Mouse (Mus musculus): ENCODE measurements around the gene Ap1s1. TPM values are rescaled to one million over a fixed set of nuclear protein-coding genes. Genes with fewer than 3 reads are reported as not detected.

Gene Ap1s1
- total RNA-seq, 2 experiments from 2014 or later: 349 to 354 TPM

DNA sequence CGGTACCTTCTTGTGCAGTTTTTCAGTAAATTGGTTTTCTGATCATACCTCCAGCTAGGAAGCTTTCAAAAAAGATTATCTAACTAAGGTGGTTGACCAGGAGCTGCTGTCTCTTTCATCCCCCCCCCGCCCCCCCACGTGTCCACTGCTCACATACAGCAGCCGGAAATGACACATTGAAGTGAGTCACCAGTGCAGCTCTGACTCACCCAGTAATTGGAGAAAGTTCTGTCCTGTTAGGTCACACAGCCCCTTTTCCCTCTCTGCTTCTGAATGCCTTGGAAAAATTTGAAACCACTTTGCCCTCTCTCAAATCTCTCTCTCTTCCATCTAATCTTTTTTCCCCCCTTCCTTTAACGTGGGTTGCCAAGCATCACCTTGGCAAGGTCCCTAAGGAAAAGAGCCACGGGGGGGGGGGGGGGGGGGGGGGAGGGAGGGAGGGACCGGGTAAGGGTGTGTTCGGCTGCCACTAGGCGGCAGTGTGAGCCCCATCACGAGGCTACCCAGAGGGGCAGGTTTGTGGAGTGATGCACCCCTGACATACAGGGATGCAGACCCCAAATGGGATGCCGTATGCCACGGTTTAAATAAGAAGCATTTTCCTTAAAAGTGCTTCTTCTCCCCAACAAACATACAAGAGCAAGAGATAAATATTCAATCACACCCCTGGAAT lies 16.0 kb upstream of the Ap1s1 start:
- Histone ChIP-seq H3K4me3 (no peak overlapping the region), H3K27ac (peak overlapping the region; percentile 69)
- peak; percentile 54 for TF ChIP-seq CTCF (IDR thresholded peaks at IDR 0.05)
- intact Hi-C loops (cut with DNase I): loop anchor here (1.0 kb wide), 1 partner anchor 45 kb away; no protein-coding TSS in a partner anchor
- peak; percentile 45 to 55 for DNase-seq (ENCODE audit: extremely low spot score in 1 of 2, low spot score in 2 of 2)

DNA sequence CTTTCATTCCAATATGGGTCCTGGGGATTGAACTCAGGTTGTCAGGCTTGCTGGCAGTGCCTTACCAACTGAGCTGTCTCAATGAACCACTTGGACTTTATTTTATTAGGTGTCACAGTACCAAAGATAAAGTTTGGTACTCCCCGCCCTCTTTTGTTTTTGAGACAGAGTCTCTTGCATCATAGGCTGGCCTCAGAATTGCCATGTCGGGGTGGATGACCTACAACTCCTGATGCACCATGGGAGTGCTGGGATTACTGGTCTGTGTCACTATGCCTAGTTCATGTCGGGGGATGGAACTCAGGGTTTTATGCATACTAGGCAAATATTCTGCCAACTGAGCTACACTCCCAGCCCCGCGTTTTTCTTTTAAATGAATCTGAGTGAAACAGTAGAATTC lies 8.9 kb upstream of the Ap1s1 start:
- TF ChIP-seq CTCF (IDR thresholded peaks at IDR 0.05): no peak
- intact Hi-C loops (cut with DNase I): no loop called here
- no peak overlapping the region for H3K27ac ChIP-seq
- no peak overlapping the region for H3K4me3 ChIP-seq
- DNase-seq (ENCODE audit: extremely low spot score in 1 of 2, low spot score in 2 of 2): no peak

DNA sequence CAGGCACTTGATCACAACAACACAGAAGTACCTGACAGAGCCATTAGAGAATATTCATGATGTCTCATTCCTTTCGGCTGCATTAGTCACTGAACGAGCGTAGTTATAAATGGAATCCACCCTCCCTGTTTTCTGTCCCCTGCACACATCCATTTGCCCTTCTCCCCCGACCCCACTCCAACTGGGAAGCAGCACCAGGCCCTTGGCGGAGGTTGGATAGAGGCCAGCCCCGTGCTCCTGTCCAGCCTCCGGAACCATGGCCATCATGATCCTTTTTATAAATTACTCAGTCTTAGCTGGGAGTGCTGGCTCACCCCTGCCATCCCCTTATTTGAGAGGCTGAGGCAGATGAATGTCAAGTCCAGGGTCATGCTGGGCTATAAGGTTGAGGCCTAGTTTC lies 8.4 kb upstream of the Ap1s1 start:
- no peak overlapping the region for H3K27ac ChIP-seq
- intact Hi-C loops (cut with DNase I): no loop called here
- H3K4me3 ChIP-seq: no peak overlapping the region
- no peak for TF ChIP-seq CTCF (IDR thresholded peaks at IDR 0.05)
- no peak for DNase-seq (ENCODE audit: extremely low spot score in 1 of 2, low spot score in 2 of 2)

DNA sequence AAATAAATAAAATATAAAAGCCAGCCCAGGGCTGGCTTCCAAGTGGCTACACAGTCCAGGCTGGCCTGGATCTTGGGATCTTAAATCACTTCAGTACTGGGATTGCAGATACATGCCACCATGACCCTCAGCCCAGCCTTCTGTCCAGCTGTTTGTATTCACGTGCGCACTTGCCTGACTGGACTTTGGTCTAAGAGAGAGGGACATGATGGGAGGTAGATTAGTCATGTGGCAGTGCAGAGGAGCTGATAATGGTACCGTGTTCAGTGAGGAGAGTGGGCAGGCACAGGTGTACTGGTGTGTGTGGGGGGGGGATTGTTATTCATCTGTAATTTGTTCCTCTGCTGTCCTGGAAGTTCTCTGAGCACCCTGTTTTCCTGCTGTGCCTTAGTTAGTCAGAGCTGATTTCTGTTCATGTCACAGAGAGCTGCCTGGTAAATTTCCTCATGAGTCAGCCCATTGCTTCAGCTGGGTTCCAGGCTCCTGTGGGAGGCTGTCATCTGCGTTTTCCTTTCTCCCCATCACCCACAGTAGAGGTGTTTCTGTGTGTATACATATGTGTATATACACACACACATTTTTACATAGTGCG lies 6.1 kb upstream of the Ap1s1 start:
- TF ChIP-seq CTCF (IDR thresholded peaks at IDR 0.05): no peak
- DNase-seq (ENCODE audit: extremely low spot score in 1 of 2, low spot score in 2 of 2): peak; percentile 29 to 55
- intact Hi-C loops (cut with DNase I): no loop called here
- Histone ChIP-seq H3K4me3 (no peak overlapping the region), H3K27ac (peak overlapping the region; percentile 86)

DNA sequence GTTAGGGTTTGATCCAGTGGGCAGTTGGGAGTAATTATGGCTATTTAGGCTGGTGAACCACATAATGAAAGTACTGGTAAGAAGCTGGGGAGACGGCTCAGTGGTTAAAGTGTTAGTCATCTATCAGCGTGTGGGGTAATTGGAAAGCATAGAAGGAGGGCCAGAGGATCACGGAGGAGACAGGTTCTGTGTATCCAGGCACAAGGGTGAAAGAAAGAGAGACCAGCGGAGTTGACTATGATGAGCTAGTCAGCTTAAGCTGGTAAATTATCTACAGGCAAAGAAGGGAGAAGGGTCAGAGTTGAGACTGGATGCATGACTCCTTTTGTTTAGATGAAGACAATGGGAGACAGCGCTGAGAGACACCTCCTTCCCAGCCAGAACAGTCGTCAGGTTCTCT lies 5.2 kb upstream of the Ap1s1 start:
- DNase-seq (ENCODE audit: extremely low spot score in 1 of 2, low spot score in 2 of 2): no peak
- TF ChIP-seq CTCF (IDR thresholded peaks at IDR 0.05): no peak
- intact Hi-C loops (cut with DNase I): no loop called here
- Histone ChIP-seq H3K27ac (peak overlapping the region; percentile 1; the same call in 1 of the 2 replicates), H3K4me3 (no peak overlapping the region)

DNA sequence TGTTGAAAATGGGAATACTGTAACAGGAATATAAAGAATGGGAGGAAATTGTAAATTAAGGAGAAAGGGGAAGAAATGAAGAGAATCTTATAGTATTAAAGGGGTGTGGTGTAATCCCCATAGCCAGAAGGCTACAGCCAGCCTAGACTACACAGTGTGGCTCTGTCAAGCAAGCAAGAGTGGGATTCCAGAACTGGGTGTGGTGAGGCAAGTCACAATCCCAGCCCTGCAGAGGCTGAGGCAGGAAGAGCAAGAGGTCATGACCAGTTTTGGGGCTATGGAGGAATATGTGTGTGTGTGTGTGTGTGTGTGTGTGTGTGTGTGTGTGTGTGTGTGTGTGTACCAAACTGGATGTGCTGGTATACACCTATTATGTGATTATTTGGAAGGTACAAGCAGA lies 1.1 kb upstream of the Ap1s1 start:
- H3K4me3 ChIP-seq: no peak overlapping the region
- DNase-seq (ENCODE audit: extremely low spot score in 1 of 2, low spot score in 2 of 2): no peak
- H3K27ac ChIP-seq: no peak overlapping the region
- intact Hi-C loops (cut with DNase I): no loop called here
- TF ChIP-seq CTCF (IDR thresholded peaks at IDR 0.05): no peak

DNA sequence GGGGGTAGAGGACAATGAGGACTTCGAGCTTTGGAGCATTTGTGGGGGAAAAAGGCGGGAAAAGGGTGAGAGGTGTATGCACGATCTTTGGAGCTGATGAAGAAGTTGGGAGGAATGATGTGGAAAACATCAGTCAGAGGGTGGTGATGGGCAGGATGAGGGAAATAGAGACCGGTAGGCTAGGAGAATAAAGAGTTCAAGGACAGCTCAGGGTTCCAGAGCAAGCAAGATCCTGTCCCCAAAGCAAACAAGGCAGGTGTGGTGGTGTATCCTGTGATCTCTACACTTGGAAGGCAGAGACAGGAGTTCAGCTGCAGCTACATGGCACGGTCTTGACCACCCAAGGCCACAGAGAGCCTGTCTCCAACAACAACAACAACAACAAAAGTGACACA lies 386 bp upstream of the Ap1s1 start:
- intact Hi-C loops (cut with DNase I): no loop called here
- TF ChIP-seq CTCF (IDR thresholded peaks at IDR 0.05): no peak
- peak overlapping the region; percentile 81 for H3K27ac ChIP-seq
- peak overlapping the region; percentile 69 for H3K4me3 ChIP-seq
- DNase-seq (ENCODE audit: extremely low spot score in 1 of 2, low spot score in 2 of 2): no peak

DNA sequence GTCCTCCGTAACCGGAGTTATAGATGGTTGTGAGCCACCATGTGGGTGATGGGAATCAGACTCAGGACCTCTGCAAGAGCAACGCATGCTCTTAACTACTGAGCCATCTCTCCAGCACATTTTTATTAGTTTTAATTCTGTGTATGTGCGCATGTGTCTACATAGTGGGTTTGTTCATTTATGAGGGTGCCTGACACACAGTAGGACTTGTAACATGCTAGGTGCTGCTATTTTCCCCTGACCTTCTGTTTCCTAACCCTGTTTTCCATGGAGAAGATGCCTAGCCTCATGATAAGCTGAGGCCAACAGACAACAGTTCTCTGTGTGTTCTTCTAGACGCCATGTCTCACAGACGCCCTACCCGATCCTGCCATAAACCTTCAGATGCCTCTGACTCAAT lies 1.9 kb downstream of the Ap1s1 start:
- no peak overlapping the region for H3K27ac ChIP-seq
- intact Hi-C loops (cut with DNase I): no loop called here
- DNase-seq (ENCODE audit: extremely low spot score in 1 of 2, low spot score in 2 of 2): no peak
- no peak for TF ChIP-seq CTCF (IDR thresholded peaks at IDR 0.05)
- no peak overlapping the region for H3K4me3 ChIP-seq

DNA sequence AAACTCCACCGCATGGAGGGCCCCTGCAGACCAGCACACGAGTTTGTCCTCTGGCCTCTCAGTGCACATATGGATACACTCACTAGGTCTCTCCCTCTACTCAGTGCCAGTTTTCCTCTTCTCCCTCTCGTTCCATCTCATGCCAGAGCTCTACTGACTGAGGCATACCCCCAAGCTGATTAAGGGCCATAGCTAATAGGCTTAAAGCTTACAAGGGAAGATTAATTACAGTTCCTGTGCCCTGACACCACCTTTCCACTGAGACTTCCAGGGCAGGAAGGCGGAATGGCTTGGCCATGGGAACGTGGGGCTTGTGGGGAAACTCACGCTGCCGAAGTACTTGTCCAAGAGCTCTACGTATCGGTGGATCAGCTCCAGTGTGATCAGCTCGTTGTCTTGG lies 4.5 kb downstream of the Ap1s1 start:
- DNase-seq (ENCODE audit: extremely low spot score in 1 of 2, low spot score in 2 of 2): no peak
- no peak for TF ChIP-seq CTCF (IDR thresholded peaks at IDR 0.05)
- no peak overlapping the region for H3K27ac ChIP-seq
- no peak overlapping the region for H3K4me3 ChIP-seq
- intact Hi-C loops (cut with DNase I): no loop called here

DNA sequence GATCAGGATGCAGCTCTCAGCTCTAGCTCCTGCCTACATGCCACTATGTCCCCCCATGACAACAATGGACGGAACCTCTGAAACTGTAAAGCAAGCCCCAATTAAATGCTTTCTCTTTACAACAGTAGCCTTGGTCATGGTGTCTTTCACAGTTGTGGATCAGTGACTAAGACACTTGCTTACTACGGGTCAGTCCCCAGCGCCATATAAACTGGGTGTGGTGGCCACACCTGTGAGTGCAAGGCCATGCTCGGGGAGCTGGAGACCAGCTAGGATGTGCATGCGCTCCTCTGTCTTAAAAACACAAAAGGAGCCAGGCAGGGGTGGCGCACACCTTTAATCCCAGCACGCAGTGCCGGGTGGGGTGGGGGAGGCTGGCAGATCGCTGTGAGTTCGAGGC lies 6.5 kb downstream of the Ap1s1 start:
- DNase-seq (ENCODE audit: extremely low spot score in 1 of 2, low spot score in 2 of 2): no peak
- Histone ChIP-seq H3K4me3 (no peak overlapping the region), H3K27ac (no peak overlapping the region)
- intact Hi-C loops (cut with DNase I): no loop called here
- TF ChIP-seq CTCF (IDR thresholded peaks at IDR 0.05): no peak

DNA sequence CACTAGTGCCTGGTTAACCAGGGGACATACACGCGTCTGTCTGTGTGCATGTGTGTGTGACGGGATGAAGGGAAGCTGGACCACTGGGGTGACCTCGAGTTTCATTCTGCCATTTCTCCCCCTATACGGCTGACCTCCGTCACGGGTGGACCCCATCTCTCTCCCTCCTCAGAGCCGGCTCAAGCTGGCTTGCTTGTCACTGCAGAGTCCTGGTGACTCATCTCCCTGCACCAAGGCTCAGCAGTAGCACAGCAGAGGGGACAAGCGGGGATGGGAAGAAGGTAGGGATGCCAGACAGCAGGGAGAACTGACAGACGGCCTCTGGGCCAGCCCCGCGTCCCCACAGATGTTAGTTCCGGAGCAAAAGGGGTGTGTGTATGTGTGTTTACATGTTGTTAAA lies 9.7 kb downstream of the Ap1s1 start:
- Histone ChIP-seq H3K27ac (peak overlapping the region; percentile 50), H3K4me3 (no peak overlapping the region)
- intact Hi-C loops (cut with DNase I): no loop called here
- DNase-seq (ENCODE audit: extremely low spot score in 1 of 2, low spot score in 2 of 2): peak in 1 of 2 experiments; percentile 45
- no peak for TF ChIP-seq CTCF (IDR thresholded peaks at IDR 0.05)

DNA sequence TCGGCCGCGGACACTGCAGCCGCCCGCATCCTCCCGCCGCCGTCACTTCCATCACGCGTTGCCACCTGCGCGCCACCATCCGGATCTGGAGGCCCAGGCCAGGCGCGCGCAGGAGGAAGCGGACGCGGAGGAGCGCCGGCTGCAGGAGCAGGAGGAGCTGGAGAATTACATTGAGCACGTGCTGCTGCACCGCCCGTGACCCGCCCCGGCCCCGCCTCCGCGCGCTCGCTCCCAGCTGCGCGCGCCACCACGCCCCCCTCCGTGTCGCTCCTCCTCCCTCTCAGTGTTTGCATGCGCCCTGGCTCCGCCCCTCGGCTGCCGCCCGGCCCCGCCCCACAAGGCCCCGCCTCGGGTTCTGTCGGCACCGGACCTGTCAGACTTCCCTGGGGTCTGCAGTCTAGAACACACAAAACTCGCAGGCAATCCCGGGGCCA lies 13.3 kb downstream of the Ap1s1 start:
- Histone ChIP-seq H3K4me3 (peak overlapping the region; percentile 65), H3K27ac (peak overlapping the region; percentile 93)
- intact Hi-C loops (cut with DNase I): loop anchor here (1.0 to 5.0 kb wide), 2 partner anchors 71 to 275 kb away; partner anchors contain the start of gene Srrt
- peak; percentile 88 to 90 for DNase-seq (ENCODE audit: extremely low spot score in 1 of 2, low spot score in 2 of 2)
- no peak; the same call in 1 of the 2 replicates for TF ChIP-seq CTCF (IDR thresholded peaks at IDR 0.05)

DNA sequence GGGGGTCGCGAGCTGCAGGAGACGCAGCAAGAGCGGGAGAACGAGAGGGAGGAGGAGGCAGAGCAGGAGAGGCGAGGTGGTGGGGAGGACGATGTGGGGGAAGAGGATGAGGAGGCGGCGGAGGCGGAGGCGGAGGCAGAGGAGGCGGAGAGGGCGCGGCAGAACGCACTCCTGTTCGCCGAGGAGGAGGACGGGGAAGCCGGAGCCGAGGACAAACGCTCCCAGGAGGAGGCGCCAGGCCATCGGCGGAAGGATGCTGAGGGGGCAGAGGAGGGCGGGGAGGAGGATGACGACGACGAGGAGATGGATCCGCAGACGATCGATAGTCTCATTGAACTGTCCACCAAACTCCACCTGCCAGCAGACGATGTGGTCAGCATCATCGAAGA lies 13.9 kb downstream of the Ap1s1 start:
- Histone ChIP-seq H3K27ac (peak overlapping the region; percentile 93), H3K4me3 (peak overlapping the region; percentile 65)
- intact Hi-C loops (cut with DNase I): loop anchor here (1.0 to 5.0 kb wide), 2 partner anchors 71 to 275 kb away; partner anchors contain the start of gene Srrt

More for the DNA sequence above, 13.9 kb downstream of the Ap1s1 start:
- TF ChIP-seq CTCF (IDR thresholded peaks at IDR 0.05): peak; percentile 4
- DNase-seq (ENCODE audit: extremely low spot score in 1 of 2, low spot score in 2 of 2): peak; percentile 71
